ENCODE assay signal across 12 mouse cellular contexts in the genomic region with DNA sequence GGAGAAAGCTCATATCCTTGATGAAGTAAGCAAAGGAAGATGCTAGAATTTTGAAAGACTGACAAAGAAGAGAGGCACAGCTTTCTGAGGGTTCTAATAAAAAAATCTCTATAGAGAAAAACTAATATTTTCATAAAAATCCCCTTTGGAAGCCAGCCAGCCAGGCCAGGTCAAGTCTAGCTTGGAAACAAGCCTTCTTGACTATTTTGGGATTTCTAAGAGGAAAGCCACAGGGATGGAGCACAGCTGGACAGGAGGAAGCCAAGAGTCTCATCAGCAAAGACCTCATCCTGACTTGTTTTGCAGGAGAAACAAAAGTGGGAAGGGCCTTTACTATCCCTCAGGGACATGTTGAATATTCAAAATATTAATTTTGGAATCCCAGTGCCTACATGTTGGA.
A peak's percentile ranks its signal among the peaks of the same experiment; 100 is the strongest.
DNase-seq lines count a peak whose midpoint lies in the region; ATAC-seq and TF ChIP-seq lines count a peak whose summit lies in the region.
"Had no signal": no experiment of that assay in that cellular context is flagged by ENCODE, and none has a peak within 500 bp of the region (broad histone marks: within the 10 kb centered on the region; RNA-seq: fewer than 3 reads in every experiment).

No protein-coding gene starts in this region.

- no peak overlapping the region for H3K4me2 ChIP-seq in kidney, postnatal 0 days (ENCODE audit: low read length)
- H3K4me2 ChIP-seq: forebrain, embryonic 12.5 days; heart, embryonic 15.5 days; limb, embryonic 15.5 days had no signal

- H3K27ac ChIP-seq in kidney, postnatal 0 days, result no peak overlapping the region
- H3K27ac ChIP-seq: forebrain, embryonic 12.5 days; heart, embryonic 15.5 days; limb, embryonic 15.5 days had no signal

- peak; percentile 25 for DNase-seq in adrenal gland, postnatal 10 days
- DNase-seq in adrenal gland, adult 18-20 months (ENCODE audit: low spot score in 2 of 2), result no peak
- DNase-seq in testis, postnatal 10 days (ENCODE audit: low spot score), result peak; percentile 42
- no peak for DNase-seq in testis, postnatal 14 days (ENCODE audit: low spot score)
- peak; percentile 70 for DNase-seq in kidney, postnatal 0 days (ENCODE audit: low spot score)
- DNase-seq in thymus, postnatal 36 days, result no peak
- DNase-seq in thymus, postnatal 14 days, result no peak
- DNase-seq: cerebellum, adult 8-10 months had no signal

- H3K4me1 ChIP-seq in kidney, postnatal 0 days (replicated peaks; ENCODE audit: insufficient read depth, low read length), result no peaks in the 10 kb centered on the region
- H3K4me1 ChIP-seq: forebrain, embryonic 12.5 days; heart, embryonic 15.5 days; limb, embryonic 15.5 days had no signal

- H3K27me3 ChIP-seq in kidney, postnatal 0 days (ENCODE audit: insufficient read depth, low read length), result no peaks in the 10 kb centered on the region
- H3K27me3 ChIP-seq: forebrain, embryonic 12.5 days; heart, embryonic 15.5 days; limb, embryonic 15.5 days had no signal

- no peak for ATAC-seq in kidney, postnatal 0 days (replicated peaks; ENCODE audit: low FRiP score, low read depth)
- ATAC-seq in frontal cortex, adult (ENCODE audit: low TSS enrichment), result no peak

- no peak for TF ChIP-seq CTCF in kidney, postnatal 0 days (IDR thresholded peaks at IDR 0.05; ENCODE audit: low read depth)

- H3K9me3 ChIP-seq in kidney, postnatal 0 days (replicated peaks; ENCODE audit: low read length), result 0 out of 2 replicates have a peak, but pooled peaks cover 2% of the 10 kb centered on the region
- H3K9me3 ChIP-seq: forebrain, embryonic 12.5 days; heart, embryonic 15.5 days; limb, embryonic 15.5 days had no signal

- H3K36me3 ChIP-seq in kidney, postnatal 0 days (ENCODE audit: insufficient read depth, low read length), result no peaks in the 10 kb centered on the region
- H3K36me3 ChIP-seq: forebrain, embryonic 12.5 days; heart, embryonic 15.5 days; limb, embryonic 15.5 days had no signal

- no peak overlapping the region for H3K4me3 ChIP-seq in kidney, postnatal 0 days (replicated peaks; ENCODE audit: low read depth, low read length)
- H3K4me3 ChIP-seq: forebrain, embryonic 12.5 days; heart, embryonic 15.5 days; limb, embryonic 15.5 days had no signal

- no peak overlapping the region for H3K9ac ChIP-seq in kidney, postnatal 0 days (ENCODE audit: low read depth, low read length)
- H3K9ac ChIP-seq: forebrain, embryonic 12.5 days; heart, embryonic 15.5 days; limb, embryonic 15.5 days had no signal

Comparison
In these comparisons a context has a peak if more than half of its experiments do, and no peak if none do; other contexts are left out.
1. DNase-seq: peak in adrenal gland, postnatal 10 days (single experiment), testis, postnatal 10 days (single experiment) and kidney, postnatal 0 days (single experiment); none in adrenal gland, adult 18-20 months (0 of 2), testis, postnatal 14 days (single experiment), thymus, postnatal 36 days (0 of 2) and thymus, postnatal 14 days (single experiment).